21 mouse cellular contexts compared by ENCODE assay signal in the genomic region with DNA sequence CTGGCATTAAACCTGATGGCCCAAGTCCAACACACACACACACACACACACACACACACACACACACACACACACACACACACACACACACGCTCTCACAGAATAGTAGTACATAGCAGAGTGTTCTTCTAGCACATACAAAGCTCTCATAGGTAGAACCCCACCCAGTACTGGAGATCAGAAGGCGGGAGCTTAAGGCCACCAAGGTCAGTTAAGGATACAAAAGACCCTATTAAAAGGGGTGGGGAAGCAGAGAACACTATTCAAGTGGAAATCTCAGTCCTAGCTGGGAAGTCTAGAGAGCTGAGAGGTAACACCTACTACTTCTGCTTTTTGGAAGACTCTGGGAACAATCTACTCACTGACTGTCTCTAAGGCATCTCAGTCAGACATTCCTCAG. TPM values are rescaled to one million over a fixed set of nuclear protein-coding genes. Genes with fewer than 3 reads are reported as not detected.
"Had no signal": no experiment of that assay in that cellular context is flagged by ENCODE, and none has a peak within 500 bp of the region (broad histone marks: within the 10 kb centered on the region; RNA-seq: fewer than 3 reads in every experiment).

No protein-coding gene starts in this region.

- H3K27ac ChIP-seq: liver, embryonic 13.5 days; neural tube, embryonic 13.5 days; stomach, postnatal 0 days had no signal

- H3K4me2 ChIP-seq: liver, embryonic 13.5 days; midbrain, embryonic 11.5 days; neural tube, embryonic 13.5 days had no signal

- DNase-seq: kidney, adult 9 months; kidney, postnatal 14 days; kidney, postnatal 4 days; liver, embryonic 13.5 days; lung, adult 2 months; lung, postnatal 14 days; lung, postnatal 4 days; midbrain, embryonic 14.5 days; thymus, postnatal 25 days had no signal

- H3K4me3 ChIP-seq: liver, embryonic 13.5 days; myocyte; neural tube, embryonic 13.5 days had no signal

- H3K27me3 ChIP-seq: liver, embryonic 13.5 days; neural tube, embryonic 13.5 days had no signal

- H3K9me3 ChIP-seq: liver, embryonic 13.5 days; neural tube, embryonic 13.5 days had no signal

- H3K9ac ChIP-seq: liver, embryonic 13.5 days; neural tube, embryonic 13.5 days had no signal

RNA-seq across cellular contexts. Expression of a gene that starts 27.2 kb away (rescaled TPM):
- total RNA-seq: megakaryocyte-erythroid progenitor cell, adult 5-6 weeks had no signal

RNA-seq across cellular contexts. Expression of a gene that starts 33.7 kb away (rescaled TPM):
- total RNA-seq: layer of hippocampus, adult 18-20 months; layer of hippocampus, postnatal 25 days; megakaryocyte progenitor cell, adult 5-6 weeks; megakaryocyte-erythroid progenitor cell, adult 5-6 weeks; neutrophil, adult 5-6 weeks had no signal
- polyA plus RNA-seq: liver, embryonic 13.5 days; liver, embryonic 16.5 days; midbrain, embryonic 11.5 days; midbrain, embryonic 14.5 days; myocyte; neural tube, embryonic 13.5 days; stomach, embryonic 14.5 days; stomach, postnatal 0 days; thymus, postnatal 0 days had no signal

RNA-seq across cellular contexts. Expression of a gene that starts 34.5 kb away (rescaled TPM):
- total RNA-seq: megakaryocyte progenitor cell, adult 5-6 weeks; megakaryocyte-erythroid progenitor cell, adult 5-6 weeks; neutrophil, adult 5-6 weeks had no signal
